Mouse (Mus musculus) right cerebral cortex, postnatal 10 days (tissue): ENCODE measurements at regions not wholly inside any gene's neighbourhood (a gene's known extent, or its start where the extent isn't known, plus 50 kb on each side); places are given as distances from the start of the nearest gene placed in this dataset.

Source experiments
- DNase-seq, 2 experiments: peaks; one replicate each; pipeline ENCODE4 v3.0.0; 2021; ENCODE audit warnings: low spot score in 2 of 2

DNA sequence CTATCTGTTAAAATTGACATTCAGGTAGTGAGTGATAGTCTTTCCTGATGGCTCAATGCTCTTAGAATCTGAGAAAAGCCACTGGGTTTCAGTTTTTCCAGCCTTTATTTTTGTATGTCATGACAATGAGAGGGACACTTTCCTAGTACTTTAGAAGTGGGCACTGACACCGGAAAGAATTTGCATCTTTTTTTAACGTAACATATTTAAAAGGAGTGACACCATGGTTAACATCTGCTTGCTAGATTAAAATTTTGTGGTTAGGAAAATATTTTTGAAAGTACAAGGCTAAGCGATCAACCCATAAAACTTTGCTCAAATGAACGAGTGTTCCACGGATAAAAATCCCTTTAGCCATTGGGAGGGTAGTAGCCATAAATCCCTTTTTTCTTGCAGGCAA is 174.7 kb downstream of the 1700129C05Rik start:
- no peak for DNase-seq

DNA sequence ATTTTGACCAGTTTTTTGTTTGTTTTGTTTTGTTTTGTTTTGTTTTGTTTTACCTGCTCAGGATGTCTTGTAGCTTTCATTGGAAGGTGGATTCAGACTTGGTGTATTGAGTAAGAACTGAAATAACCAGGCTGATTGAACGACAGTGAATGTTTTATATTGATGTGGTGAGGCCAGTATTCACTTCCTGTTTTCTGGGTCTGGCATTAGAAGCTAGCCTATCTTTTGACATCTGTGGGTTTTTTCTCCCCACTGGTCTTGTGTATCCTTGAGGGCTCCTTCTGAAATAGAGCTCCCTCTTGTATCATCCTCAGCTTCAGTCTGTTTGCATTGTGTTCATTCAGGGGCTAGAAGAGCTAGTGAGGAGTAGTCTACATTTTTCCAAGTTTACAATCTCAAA is 175.5 kb downstream of the 1700129C05Rik start:
- no peak for DNase-seq

DNA sequence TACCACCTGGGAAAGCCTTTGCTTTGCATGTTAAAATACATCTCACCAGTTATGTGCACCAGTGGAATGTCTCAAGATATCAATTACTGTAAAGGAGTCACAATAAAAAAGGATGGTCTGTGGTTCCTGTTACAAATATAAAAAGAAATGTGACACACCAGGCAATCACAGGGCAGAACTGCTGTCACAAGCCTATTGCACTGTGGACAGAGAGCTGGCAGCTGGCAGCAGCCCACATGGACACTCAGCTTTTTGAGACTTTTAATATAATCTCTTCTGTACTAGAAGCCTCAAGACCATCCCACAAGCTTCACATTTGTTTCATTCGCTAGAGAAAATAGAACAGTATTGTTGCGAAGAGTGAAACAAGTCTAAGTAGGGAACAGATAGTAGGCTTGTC is 197.7 kb downstream of the 1700129C05Rik start:
- no peak for DNase-seq

DNA sequence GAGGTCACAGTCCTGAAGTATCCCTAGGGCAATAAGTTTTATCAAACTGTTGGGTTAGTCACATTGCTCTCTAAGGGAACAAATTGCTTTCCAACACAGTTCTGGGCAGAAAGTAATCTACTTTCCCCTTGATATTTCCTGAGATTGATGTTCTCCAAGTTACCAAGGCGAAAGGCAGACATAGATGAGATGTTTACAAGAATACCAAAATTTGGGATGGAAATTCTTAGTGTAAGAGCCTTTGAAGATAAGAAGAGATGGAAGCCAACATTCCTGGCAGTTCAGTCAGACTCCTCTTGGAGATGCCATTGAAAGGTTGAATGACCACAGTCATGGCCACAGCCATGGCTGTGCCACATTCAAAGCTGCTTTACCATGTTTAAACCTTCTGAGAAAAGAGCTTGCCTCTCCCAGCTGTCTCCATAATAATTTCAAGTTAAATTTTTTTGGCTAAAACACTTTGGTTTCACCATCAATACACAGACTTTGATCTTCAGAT is 199.4 kb downstream of the 1700129C05Rik start:
- DNase-seq = no peak

DNA sequence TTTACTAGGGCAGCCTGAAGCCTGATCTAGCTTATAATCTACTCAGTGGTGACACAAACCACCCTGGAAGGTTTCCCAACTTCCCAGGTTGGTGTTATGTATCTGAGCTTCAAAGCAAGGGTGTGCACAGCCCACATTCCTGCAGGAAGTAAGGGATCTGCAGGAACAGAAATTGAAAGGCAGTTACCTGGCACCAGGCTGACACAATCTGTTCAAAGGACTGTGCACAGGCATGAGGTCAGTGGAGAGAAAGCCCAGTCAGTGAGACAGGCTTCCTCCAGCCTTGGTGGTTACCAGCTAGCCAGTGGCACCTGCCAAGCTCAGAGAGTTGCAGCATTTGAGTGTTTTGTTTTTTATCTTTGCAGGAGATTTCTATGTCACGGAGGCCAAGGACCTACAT is 203.6 kb downstream of the 1700129C05Rik start:
- no peak for DNase-seq

DNA sequence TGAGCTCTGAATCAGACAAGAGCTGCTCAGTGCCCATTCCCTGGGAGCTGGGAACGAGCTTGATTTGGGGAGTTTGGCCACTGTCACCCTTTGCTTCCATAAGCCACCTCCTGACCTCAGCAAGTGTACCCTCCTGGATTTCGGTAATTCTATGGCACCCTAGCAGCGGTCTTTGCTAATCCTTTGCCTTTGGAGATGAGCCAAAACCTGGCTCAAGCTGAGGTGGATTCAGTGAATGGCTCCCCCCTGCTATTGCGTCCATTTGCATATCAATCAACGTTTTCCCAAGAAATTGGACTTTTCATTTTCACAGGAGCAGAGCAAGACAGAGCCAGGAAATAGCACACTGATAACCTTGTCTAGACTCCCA is 204.1 kb downstream of the 1700129C05Rik start:
- DNase-seq = no peak

DNA sequence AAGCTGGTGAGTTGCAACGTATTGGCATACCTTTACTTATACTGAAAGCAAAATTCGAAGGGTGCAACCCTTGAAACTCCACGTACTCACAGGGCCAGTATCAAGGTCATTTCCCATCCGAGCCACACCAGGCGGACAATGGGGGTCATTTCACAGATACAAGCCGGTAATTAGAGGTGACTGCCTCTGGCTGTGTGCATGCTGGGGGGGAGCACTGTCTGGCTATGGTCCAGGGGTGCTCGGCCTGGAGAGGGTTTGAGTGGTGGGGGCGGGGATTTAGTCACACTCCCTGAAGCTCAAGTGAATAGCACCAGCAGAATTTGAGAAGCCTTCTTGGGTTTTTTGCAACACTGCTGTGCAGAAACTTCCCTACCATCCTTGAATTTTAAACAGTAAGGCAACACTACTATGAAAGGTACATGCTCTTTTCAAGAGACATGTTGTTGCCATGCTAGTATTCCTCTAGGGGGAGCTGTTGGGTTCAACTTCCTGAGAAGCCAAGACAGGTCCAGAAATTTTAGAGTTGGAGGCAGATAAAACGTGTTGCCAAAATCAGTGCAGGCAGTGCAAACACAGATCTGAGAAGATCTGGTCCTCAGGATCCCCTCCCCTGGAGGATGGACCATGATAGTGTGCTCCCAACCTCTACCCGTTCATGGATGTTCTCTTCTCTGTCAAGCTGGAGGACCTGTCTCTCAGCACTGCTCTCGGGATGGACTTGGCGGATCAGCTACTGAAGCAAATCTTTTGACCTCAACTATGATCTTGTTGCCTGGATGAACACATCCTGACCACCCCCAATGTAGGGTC is 204.7 kb downstream of the 1700129C05Rik start:
- DNase-seq = no peak

DNA sequence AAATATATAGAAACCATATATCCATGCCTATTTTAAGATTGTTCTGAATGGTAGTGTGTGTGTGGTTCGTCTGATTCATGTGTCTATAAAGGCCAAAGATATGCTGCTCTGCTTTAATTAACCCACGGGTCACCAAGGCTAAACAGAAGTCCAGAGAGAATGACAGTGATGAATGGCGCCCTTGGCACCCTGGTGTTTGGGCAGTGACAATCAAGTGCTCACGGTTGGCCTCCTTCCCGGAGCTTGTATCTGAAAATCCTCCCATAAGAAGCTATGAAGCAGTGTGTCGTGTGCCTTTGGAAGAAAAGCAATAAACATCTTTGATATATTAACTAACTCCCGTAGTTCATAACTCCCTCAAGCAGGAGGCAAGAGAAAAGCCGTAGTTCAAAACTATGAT is 205.4 kb downstream of the 1700129C05Rik start:
- DNase-seq = peak in 1 of 2 experiments; percentile 23

DNA sequence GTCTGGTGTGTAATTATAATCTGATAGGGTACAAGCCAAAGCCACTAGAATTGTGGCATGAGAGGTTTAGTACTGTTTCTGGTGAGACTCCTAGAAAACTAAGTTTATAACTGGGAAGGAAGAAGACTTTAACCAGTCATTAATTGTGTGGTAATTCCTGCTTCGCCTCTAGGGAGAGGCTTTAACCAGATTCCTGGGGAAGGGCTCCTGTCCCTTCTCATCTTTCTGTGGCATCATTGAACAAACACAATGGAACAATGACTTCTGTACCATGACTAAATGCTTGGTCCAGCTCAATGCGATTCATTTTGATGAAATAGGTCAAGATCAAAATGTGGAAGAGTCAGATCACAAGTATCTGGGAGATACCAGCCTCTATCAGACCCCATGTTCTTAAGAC is 206.6 kb downstream of the 1700129C05Rik start:
- no peak for DNase-seq

DNA sequence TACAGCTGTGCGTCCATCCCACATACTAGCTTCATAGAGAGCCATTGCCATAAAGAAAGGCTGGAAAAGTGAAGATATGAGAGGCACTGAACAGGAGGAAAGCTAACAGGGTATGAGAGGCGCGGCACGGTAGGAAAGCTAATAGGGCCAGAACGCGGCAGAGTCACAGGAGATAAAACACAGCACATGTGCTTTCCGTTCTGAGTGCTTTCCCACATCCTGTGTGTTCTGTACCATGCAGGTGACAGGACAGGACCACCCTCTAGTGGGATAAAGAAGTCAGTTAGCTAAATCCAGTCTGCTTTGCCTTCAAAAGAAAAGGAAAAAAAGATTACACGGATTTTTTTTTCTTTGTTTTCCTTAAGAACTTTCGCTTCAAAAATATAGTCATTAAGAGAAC is 224.8 kb downstream of the 1700129C05Rik start:
- DNase-seq = no peak

DNA sequence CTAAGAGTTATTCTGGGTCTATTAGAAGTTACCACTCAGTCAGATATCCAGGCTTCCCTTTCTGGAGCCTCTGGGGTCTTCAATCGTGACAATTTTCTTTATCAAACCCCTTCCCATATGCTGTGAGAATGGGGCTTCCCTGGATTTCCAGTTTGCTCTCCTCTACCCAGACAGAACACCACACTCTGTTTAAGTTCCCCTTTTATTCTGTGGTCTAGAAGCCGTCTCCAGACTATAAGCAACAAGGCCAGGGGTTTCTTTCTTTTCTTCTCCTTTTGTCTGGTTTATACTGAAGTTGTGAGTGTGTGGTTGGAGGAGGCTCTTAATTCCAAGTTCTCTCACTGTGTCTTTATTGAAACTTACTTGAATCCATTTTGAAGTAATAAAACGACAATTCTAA is 225.5 kb downstream of the 1700129C05Rik start:
- no peak for DNase-seq

DNA sequence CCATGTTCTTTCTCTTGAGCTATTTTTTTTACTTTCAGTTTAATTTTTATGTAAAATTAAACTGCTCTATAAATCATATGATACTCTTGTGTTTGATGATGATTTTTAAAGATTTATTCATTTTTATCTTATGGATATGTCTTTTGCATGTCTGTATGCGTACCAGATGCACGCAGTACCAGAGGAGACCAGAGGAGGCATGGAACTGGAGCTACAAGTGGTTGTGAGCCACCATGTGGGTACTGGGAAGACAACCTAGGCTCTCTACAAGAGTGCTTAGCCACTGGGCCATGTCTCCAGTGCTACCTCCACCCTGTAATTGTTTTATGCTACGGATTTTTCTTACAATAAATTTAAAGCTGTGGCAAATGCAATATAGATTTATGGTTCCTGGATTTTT is 227.8 kb downstream of the 1700129C05Rik start:
- no peak for DNase-seq

DNA sequence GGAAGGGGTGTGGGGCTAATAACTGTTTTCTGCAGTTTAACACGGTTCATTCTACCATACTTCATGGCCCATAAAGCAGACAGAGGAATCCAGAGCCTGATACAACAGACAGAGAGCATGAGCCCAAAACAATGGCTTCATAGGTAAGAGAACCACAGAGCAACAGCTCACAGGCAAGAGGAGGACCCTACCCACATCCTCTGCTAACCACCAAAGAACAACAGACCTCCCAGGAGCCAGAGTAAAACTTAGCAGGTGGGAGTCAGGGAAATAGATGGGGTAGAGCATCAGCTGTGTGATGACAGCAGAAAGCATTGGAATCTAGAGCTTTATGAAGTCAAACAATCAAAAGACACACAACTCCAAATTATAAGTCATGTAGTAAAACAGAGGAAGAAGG is 231.8 kb downstream of the 1700129C05Rik start:
- no peak for DNase-seq

DNA sequence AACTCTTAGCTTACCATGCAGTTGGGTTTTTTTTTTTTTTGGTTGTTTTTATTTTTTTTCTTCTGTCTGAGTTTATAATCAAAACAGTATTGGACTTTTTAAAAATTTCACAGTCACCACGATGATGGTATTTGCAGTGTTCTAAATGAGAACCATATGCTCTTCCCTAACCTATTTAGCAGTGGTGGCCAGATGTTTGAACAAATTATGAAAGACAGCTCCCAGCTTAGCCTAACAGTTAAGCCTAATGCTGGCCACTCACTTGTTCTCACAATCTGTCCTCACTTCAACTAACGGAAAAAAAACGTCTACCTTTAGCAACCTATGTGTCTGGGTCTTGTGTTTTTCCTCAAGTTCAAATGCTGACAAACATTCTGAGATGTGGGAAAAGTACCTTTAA is 234.8 kb downstream of the 1700129C05Rik start:
- DNase-seq = no peak

DNA sequence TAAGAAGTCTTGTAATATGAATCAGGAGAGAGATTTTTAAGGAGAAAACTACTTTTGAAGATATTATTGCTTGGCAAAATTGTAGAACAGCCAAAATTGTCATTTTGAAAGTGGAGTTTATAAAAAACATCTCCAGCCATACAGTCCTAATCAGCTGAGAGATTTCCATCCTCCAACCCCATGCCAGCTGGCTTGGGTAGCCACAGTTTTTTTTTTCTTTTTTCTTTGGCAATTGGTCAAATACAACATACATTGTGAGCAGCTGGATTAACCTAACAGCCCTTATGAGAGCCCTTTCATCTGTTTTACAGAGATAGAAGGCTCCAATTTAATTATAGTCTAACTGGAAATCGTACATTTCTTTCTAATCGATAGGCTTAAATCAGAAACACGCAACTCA is 235.3 kb downstream of the 1700129C05Rik start:
- DNase-seq = no peak

DNA sequence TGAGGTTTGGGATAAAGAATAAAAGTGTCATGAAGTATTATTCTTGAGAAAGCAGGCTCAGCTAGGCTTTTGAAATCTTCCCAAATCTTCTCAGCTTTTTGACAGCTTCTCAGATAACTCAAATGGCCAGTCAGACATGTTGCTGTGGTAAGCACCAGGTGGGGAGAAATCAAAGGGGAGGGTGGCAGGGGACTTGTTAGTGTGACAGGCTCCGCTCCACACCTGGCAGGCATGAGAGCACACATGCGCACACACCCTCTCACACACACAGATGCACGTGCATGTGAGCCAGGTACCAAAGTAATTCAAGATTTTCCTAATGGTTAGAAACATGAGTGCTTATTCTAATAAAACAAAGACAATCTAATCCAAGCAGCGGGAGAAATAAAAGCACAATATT is 236.1 kb downstream of the 1700129C05Rik start:
- DNase-seq = no peak

DNA sequence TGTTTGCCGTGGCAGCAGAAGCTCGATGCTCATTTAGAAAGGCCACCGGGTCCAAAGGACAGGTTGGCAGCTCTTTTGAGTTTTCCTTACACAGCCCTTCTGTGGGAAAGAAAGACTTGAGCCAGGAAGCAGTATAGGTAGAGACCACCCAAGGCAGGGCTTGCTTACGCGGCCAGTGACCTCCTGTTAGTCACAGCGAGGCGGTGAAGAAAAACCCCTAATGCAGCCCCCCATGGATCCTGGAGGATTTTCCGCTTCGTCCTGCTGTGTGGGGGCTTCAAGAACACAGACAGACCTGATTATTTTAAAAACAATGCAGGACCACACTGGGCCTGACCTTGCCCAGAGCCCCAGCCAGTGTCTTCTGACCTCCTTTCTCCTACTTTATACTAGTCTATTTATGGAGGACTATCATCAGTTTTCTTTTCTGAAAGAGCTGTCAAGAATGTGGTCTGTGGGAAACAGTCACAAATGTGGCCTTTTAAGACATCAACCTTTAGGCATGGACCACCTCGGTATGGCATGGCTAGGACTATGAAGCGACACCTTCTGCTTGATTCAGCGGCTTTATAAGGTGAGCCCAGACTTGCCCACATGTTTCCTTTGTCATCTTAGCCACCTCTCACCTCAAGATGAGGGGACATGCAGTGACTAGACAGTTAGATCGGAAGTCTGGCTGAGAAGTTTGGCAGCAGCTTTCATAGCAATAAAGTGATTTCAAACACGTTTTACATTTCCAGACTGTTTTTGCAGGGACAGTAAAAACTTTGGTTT is 274.3 kb downstream of the 1700129C05Rik start:
- DNase-seq = no peak

DNA sequence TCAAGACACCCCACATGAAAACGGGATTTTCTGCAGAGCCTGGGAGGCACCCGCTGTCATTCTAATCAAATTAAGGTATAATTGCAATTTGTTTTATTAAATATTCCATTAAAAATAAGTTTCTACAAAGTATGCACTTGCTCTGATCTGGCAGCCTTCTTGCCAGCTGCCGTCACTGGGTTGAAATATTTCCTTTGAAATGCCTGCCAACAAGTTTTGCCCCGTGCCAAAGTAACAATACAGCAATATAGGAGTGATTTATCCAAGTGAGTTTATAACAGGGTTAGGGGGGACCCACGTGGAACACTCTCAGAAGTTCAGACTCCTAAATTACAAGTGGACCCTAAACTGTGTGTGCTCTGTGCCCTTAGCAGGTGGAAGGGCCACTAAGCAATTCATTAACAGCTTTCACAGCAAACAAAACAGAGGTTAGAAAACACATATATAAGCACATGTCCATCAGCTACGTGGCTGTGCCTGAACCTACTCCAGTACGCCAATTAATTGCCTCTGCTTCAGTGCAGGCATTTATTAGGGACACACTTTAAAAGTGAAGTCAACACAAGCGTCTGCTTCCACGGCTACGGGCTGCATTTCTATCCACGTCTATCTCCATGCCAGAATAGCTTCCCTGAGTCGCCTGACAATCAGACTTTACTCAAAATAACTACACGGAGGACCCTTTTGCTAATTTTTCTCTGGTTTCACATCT is 275.1 kb downstream of the 1700129C05Rik start:
- no peak for DNase-seq

DNA sequence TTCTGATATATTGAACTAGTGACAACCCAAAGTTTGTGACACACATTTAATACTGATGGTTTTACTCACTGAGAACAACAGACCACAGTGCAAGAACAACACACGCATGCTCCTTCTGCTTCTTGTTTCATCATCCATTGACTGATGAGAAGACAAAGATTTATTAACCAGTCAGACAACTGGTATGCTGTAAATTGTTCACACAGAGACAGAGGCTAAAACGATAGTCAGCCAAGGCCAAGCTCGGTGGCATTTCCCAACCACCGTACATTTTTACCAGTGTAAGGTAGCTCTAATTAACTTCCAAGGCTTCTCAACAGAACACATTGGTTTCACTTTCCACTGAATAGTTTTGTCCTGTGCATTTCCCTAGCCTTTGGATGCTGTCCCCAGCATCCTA is 287.8 kb downstream of the 1700129C05Rik start:
- DNase-seq = no peak

DNA sequence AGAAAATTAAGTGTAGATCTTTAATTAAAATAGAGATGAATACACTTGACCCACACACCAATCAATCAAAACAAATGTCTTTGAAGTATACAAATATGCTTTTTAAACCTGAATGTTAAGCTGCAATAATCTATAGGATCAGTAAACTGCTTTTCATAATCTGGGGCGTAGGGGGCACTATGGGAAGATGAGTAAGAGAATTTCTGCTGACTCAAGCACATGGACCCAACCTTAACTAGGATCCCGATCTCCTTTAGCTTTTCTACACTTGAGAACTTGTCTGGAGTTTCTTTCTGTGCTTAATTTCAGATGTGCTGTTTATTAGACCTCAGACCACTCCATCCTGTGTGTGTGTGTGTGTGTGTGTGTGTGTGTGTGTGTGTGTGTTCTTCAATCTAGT is 298.1 kb downstream of the 1700129C05Rik start:
- DNase-seq = no peak

DNA sequence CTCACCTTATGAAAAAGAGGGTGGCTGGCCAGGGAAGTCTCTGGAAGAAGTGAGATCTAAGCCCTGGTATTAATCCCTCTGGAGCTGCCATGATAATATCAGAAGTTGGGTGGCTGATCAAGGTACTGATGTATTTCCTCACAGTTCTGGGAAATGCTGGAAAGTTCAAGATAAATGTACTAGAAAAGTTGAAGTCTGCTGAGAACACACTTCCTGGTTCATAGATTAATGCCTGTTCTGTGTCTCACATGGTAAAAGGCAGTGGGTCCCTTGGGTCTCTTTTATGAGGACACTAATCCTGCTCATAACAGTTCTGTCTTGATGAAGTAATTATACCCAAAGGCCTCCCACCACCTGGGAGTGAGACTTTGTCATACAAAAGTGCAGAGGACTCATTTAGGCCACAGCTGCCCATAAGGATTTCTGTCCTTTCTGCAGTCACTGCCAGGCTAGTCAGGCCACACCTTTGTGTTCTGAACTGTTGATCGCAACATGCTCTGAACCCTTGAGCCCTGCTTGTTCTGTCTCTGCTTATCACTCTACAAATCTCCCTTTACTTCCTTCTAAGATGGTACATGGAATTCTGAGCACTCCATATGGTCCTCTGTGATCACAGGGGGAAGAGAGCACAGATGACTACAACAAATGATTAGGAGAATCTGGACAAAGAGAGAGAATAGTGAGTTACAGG is 300.4 kb downstream of the 1700129C05Rik start:
- no peak for DNase-seq

DNA sequence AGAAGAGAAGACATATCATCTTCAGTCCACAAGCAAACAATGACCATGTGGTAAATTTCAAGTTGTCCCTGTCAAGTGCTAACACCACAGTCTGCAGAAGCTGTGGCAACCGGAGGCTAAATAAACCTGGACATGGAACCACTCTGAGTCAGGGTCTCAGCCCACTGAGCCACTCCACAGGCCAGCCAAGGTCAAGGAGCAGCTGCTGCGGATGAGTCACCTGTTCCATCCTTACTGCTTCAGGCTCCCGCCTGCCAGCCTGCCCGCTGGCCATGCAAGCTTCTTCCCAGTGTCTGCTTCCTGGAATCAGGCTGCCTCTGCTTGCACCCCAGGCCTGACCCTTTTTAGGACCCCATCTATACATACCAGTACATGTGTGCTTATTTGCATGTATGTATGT is 319.8 kb downstream of the 1700129C05Rik start:
- DNase-seq = no peak
